Mouse (Mus musculus) adrenal gland, postnatal 4 days (tissue): ENCODE results near the gene Nt5c3b. TPM values are rescaled to one million over a fixed set of nuclear protein-coding genes. Genes with fewer than 3 reads are reported as not detected.
A peak's percentile ranks its signal among the peaks of the same experiment; 100 is the strongest.

ENCODE experiments used
- DNase-seq, 2 experiments: peaks; one replicate each; pipeline ENCODE4 v3.0.0; 2021 to 2022; ENCODE audit warnings: low spot score in 2 of 2, mixed read lengths in 2 of 2
- total RNA-seq, 2 experiments: library from RNA; stranded (reverse); gene quantifications; 2 replicates each; pipeline ENCODE4 v1.2.3; 2021

The Nt5c3b gene
- total RNA-seq, 2 experiments from 2014 or later = 82.4 to 84.5 TPM

DNA sequence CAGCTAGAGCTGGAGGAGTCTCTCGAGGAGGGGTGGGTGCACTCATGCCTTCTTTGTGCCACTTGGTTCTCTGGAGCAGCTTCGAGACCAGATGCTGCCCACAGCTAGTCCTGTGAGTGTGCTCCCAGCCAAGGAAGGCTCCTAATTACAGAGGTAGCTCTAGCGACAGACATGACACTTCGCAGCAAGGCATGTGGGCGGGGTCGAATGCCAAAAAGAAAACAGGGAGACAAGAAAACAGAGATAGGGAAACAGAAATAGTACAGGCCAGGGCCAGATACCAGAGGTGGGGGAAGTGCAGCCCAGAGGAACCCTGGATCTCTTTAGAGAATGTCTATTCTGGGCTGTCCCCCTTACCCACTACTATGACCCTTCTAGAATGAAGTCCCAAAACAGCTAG is 39.4 kb downstream of the Nt5c3b start:
- no peak for DNase-seq

GRCm38 (mm10) chr11:100400842-100401241 is 40.8 kb downstream of the Nt5c3b start:
- no peak for DNase-seq

- no peak for DNase-seq
Measured at GRCm38 (mm10) chr11:100399727-100400538, 41.7 kb downstream of the Nt5c3b start.

DNA sequence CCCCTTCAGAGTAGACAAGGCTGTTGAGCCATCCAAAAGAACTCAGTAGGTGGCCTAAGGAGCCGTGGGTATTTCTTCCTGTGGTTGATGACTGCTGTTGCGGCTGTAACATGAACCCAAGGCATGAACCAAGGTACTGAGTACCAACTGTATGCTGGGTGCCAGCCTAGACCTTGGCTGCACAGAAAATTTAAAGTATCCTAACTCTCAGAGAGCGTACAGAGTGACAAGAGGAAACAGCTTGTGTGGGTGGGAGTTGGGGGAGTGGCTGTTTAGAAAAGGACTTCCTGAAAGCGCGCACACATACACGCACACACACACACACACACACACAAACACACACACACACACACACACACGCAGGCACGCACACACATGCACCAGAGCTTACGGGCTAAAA is 42.3 kb downstream of the Nt5c3b start:
- no peak for DNase-seq

- no peak for DNase-seq
Measured at GRCm38 (mm10) chr11:100398517-100398916, 43.1 kb downstream of the Nt5c3b start.

DNA sequence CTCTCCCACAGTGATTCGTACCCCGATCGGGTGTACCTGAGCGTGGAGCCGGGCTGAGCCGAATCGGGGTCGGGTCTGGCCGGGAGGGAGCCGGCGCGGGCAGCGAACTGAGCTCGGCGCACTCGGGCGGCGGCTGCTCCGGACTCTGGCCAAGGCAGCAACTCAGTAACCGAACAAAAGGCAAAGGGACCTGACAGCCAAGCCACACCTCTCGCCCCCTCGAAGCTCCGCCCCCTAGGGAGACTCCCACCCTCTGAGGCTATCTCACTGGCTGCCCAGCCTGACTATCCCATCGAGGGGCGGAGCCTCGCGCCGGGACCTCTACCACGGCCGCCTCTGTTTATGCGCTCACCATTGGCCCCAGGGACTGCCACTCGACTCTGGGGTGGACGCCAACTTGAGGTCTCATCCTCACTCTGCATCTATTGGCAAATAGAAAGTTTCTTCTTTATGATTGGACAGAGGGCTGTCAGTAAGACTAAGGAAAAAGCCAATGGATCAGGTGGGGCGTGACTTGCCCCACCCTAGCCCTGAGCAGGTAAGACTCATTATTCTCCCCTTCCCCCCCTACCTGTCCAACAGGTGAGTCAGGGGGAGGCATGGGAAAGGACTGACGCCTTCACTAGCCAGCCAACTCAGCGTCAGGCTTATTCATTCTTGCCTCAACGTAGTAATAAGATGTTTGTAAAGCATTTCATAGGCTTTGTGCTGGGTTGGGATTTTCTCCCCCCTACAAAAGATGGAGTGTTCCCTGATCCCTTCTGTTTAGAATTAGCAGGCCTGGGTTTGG is 43.8 kb downstream of the Nt5c3b start, which contains the start of gene Jup:
Gene Jup (minus strand): TSS at position 164 of the 790 bp plus-strand sequence.
- peak; percentile 95 to 99 for DNase-seq

GRCm38 (mm10) chr11:100396886-100397599 is 44.6 kb downstream of the Nt5c3b start:
- DNase-seq = no peak

DNA sequence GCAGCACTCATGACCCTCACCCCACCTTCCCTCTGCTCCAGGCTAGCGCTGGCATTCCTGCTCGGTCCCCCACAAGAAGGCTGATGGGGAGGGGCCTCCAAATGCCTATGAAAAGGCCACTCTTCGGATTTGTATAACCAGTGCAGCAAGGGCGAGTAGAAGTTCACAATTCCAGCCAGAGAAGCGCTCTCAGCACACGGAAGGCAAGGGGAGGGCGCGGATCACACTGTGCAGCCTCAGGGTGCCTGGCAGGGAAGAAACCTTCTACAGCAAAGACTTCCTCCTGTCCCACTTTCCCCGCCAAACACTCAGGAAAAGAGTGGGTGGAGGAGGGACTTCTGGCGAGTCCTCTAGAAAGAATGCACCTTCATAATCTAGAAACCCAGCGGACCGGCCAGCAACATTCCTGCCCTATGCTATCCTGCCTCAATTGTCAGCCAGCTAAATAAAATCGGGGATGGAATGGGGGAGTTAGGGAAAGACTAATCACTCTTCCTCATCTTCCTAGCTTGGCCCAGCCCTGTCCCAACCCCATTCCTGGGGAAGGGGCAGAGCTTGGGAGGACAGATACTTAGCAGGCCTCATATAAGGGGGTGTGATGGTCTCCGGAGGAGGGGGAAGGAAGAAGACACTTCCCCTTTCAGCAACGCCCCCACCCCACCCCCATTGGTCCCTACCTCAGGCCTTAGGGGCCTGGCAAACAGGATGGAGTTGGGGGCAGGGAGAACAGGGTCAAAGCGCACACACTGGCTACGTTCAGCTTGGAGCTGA is 45.6 kb downstream of the Nt5c3b start:
- DNase-seq = no peak

GRCm38 (mm10) chr11:100395200-100395599 is 46.4 kb downstream of the Nt5c3b start:
- DNase-seq = peak in 1 of 2 experiments; percentile 44

- no peak for DNase-seq
Measured at GRCm38 (mm10) chr11:100394353-100395074, 47.1 kb downstream of the Nt5c3b start.

DNA sequence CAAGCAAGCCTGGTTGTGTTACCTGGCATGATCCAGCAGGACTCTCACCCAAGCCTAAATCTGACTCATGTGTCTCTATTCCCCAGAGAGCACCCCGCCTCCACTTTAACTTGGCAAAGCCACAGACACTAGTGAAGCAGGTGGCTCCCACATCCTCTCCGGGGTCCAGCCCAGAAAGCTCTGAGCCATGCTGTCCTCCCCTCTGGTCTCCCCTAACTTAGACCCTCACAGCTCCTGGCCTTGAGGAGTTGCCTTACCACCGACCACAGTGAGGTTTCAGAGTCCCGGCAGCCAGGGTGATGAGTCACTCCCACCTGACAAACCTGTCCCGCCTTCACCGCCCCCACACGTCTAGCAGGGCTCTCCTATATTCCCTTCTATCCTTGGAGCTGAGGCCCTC is 47.9 kb downstream of the Nt5c3b start:
- no peak for DNase-seq

GRCm38 (mm10) chr11:100392958-100393357 is 48.6 kb downstream of the Nt5c3b start:
- DNase-seq = no peak

- no peak for DNase-seq
Measured at GRCm38 (mm10) chr11:100391884-100392345, 49.7 kb downstream of the Nt5c3b start.

- DNase-seq = no peak
Measured at GRCm38 (mm10) chr11:100391081-100391883, 50.3 kb downstream of the Nt5c3b start.

DNA sequence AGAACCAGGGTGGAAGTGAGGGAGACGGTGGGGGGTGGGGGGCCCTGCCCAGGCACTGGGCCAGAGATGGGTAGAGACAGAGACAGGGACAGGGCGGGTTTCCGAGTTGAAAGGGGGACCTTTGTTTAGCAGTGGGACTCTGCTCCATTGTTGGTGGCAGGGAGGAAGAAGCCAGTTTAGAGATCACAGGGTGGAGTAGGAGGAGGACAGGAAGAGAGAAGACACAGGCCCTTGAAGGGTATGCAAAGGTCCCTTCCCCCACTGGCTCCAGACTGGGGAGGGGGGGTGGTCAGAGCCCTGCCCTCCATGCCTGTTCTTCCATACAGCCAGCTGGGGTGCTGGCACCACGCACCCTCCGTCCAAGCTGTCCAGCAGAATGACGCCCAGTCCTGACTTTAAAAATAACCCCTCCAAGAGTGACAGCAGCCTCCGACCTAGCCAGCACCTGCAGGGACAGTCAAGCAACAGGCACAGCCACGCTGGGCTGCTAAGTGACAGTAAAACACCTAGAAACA is 51.6 kb downstream of the Nt5c3b start:
- DNase-seq = no peak

- no peak for DNase-seq
Measured at GRCm38 (mm10) chr11:100388588-100388987, 53.0 kb downstream of the Nt5c3b start.

DNA sequence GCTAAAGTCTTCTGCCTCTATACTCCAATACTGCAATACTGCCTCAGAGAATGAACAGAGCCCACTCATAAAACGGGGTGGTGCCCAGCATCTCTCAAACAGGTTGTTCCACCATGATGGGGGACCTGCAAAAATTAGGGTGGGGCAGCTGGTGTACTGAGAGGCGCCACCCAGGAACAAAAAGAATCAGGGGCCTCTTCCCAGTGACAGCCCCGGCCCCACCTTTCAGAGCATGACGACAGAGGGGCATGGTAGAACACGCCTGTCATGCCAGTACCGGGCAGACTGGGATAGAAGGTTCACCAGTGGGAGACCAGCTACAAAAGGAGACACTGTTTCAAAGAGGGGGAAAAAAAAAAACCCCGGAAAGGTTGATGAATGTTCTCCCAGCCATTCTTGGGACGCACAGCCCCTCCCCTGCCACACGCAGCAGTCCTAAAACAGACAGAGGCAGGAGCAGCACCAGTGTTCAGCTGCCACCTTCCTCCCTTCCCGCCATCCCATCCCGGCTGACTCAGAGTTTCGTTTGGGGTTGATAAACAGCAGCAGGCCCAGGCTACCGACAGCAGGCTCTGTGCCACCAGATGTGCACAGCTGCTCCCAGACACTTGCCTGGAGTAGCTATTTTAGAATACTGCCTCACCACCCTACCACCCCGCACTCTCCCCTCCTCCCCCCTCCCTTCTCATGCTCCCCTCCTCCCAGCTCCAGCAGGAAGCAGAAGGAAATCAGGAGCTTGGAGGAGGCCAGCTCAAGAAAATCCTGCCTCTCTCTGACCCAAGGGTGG is 53.8 kb downstream of the Nt5c3b start:
- DNase-seq = no peak

- DNase-seq = no peak
Measured at GRCm38 (mm10) chr11:100387111-100387510, 54.5 kb downstream of the Nt5c3b start.
